Mouse (Mus musculus) mature B cell (primary cell): ENCODE results near the gene Trmt11.
"Not testable (repeated sequence)": the region's sequence is repeated elsewhere in the genome, so short reads cannot be mapped to it uniquely, and the experiment has no call there.

Source experiments
- in situ Hi-C: fragments of 300-500 bp; cut with MboI; formaldehyde crosslinking; loops from 2 replicates; pipeline ENCODE4 v1.14.3; 2019

Trmt11 gene

DNA sequence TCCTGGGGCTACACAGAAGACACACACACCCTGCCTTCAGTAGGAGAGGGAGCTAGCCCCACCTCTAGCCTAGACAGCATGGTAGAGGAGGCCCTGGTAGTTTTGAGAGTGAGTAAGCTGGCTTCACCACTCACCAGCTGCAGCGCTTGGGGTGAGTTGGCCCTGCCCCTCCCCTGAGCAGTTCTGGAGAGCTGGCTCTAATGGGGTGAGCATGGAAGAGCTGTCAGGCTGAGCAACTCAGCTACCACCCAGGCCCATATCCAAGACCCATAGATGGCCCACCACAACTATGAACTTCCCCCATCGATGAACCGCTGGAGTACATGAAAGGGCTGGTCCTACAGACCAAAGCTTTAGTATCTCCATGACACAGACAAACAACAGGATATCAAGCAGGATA, 35.9 kb downstream of the Trmt11 start:
- in situ Hi-C loops = no loop called here

GRCm38 (mm10) chr10:30555686-30556578, 44.6 kb downstream of the Trmt11 start:
- in situ Hi-C loops = no loop called here

- in situ Hi-C loops = no loop called here
Observed at GRCm38 (mm10) chr10:30552377-30552776, 48.2 kb downstream of the Trmt11 start.

DNA sequence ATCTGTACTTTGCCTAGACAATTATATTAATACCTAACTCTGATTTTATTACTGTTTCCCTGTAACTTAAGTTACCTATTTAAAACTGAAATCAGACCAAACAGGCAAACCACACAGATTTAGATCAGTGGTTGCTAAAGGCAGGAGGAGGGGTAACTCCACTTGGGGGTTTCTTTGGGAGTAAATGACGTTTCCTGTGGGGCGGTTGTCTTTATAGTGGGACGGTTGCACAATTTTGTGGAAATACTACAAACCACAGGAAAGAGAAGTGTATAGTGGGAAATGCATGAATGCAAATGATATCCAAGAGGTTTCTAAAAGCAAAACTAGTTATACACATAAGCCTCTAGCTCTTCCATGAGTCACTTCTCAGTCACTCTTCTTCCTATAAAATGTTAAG, 50.6 kb downstream of the Trmt11 start:
- in situ Hi-C loops = no loop called here

- in situ Hi-C loops = no loop called here
Observed at GRCm38 (mm10) chr10:30538538-30538815, 62.1 kb downstream of the Trmt11 start.

DNA sequence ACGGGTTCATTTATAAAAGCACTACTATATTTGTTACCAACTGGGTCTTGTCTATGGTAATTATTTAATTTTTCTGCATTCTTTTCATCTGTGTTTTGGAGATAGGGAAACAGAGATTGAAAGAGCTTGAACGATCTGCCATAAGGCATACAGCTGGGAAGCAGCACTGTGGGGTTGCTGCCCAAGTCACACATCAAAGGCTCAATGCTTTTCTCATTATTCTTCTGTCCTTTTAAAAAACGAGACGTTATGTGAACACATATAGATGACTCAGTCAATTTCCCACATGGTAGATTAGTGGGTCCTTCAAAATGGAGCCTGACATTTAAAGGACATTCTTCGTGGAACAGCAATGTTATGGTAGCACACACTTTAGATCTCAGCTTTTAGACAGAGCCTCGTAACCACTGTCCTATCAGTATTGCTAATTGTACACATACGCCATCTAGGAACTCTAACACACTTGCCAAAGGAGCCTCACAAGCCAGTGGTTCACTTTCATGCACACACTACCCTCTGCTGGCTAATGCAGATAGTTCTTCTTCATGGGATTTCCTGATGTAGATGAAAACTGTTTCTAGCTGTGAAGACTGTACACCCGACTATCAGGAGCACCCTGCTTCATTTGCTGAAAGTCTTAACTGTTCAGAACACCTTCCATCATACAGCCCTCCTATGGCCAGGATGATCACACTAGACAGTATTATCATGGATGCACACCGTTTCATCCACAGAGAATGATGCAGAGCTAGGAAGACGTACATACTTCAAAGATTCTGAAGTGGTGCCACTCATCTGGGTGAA, 62.6 kb downstream of the Trmt11 start:
- in situ Hi-C loops = no loop called here

DNA sequence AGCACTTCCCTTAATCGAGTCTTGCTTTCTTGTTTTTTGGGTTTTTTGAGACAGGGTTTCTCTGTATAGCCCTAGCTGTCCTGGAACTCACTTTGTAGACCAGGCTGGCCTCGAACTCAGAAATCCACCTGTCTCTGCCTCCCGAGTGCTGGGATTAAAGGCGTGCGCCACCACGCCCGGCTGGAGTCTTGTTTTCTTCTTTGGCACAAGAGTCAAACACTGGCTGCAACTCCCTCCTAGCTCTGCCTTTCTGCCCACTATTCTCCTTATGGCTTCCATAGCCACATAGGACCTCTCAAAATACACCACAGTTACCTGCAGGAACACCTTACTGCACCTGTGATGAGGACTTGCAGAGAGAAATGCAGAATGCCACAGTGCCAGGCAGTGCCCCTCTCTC, 64.6 kb downstream of the Trmt11 start:
- in situ Hi-C loops = not testable (repeated sequence)

- in situ Hi-C loops = no loop called here
Observed at GRCm38 (mm10) chr10:30527122-30527521, 73.4 kb downstream of the Trmt11 start.

DNA sequence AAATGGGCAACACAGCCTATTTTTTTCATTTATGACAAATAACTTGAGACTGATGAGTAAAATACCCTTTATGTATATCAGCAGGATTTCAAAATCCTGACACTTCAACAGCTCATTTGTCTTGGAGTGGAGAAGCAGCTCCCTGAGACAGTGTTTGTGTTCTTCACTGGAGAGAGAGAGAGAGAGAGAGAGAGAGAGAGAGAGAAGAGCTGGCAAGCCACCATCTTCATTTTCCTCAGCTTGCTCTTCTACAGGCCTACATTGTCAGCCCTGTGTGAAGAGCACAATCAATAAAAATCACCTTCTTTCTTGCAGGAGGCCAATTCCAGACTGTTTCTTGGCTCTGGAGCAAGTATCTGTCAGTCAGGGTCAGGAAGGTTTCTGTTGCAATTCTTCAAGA, 78.8 kb downstream of the Trmt11 start:
- in situ Hi-C loops = no loop called here

DNA sequence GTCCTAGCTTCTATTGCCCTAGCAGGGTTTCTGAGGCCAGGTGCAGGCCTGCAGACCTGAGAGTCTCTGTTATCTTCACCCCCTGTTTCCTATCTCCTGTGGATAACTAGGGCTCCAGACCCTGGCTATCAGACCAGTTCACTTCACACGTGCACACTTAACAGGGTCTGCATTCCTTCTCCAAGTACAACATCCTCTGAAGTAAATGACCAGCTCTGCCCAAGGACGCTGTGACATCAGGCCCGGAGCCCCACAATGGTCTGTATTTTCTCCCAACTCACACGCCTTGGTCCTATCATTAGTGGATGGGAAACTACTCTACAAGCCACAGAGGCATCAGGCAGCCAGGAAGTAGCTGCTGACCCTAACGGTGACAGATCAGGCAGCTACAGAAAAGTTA, 81.4 kb downstream of the Trmt11 start:
- in situ Hi-C loops = no loop called here

- in situ Hi-C loops = no loop called here
Observed at GRCm38 (mm10) chr10:30517224-30517623, 83.3 kb downstream of the Trmt11 start.

DNA sequence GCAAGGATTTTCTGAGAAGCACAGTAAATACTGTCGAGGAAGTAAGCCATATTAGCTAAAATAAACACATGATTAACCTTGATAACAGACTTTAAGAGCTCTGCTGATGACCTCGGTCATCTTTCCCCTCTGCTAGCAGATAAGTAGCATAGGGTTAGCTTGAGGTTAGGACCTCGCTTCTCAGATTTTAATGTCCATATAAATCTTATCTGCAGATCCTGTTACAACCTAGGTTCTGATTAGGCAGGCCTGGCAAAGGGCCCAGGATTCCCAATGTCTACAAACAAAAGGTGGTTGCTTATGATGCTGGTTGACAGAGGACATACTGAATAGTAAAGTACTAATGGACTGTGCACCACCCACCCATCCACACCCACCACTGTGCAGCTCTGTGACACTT, 83.8 kb downstream of the Trmt11 start:
- in situ Hi-C loops = no loop called here

DNA sequence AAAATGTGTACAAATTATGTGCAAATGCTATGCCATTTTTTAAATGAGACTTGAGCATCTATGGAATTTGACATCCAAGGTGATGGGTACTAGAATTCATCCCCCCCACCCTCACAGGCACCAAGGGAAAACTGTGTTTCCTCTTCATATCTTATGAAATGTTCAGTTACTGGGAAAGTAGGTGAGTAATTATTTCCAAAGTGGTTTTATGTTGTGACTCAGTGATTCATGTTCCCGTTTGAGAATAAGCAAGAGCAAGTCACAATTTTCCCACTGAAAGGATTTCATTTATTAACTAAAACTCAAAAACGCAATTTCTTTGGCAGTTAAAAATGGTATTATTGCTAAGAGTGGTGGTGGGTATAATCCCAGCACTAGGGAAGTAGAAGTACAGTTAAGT, 95.8 kb downstream of the Trmt11 start:
- in situ Hi-C loops = no loop called here

- in situ Hi-C loops = no loop called here
Observed at GRCm38 (mm10) chr10:30503168-30503567, 97.4 kb downstream of the Trmt11 start.

GRCm38 (mm10) chr10:30502718-30503117, 97.8 kb downstream of the Trmt11 start:
- in situ Hi-C loops = no loop called here

DNA sequence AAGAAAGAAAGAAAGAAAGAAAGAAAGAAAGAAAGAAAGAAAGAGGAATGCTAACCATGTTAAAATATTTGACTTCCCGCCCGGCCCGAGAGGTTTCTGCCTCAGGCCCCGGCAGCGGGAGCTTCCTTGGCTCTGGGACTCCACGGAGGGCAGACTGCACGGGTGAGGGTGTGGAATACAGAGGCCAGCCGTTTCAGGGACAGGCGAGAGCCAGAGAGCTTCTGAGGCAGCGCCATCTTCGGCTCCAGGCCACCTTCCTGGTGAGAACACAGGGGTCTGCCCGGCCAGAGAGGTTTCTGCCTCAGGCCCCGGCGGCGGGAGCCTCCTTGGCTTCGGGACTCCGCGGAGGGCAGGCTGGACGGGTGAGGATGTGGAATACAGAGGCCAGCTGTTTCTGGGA, 102.3 kb downstream of the Trmt11 start:
- in situ Hi-C loops = not testable (repeated sequence)
